Mouse (Mus musculus) retina, embryonic 14.5 days (tissue): Measurements from ENCODE around the gene Adgrf5.
A peak's percentile ranks its signal among the peaks of the same experiment; 100 is the strongest.

ENCODE experiments used
- DNase-seq: peaks from one replicate; pipeline ENCODE4 v3.0.0-alpha.2; 2015; ENCODE audit warnings: low spot score

Adgrf5 gene

DNA sequence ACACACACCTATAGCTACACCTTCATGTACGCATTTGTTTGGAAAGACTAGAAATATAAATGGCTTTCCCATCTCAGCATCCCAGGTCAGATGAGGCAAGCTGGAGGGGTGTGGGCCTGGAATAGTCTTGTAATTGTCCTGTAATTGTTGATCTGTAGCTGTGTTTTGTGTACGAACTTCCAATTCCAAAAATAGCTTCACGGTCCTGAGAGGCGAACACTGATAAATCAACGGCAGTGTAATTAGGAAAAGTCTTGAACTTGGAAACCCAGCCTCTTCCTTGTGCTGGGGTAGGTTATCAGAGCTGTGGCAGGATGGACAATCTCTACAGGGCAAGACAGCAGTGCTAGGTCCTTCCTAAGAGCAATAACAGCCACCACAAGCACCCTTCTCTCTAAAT is 18.5 kb downstream of the Adgrf5 start:
- DNase-seq = no peak

DNA sequence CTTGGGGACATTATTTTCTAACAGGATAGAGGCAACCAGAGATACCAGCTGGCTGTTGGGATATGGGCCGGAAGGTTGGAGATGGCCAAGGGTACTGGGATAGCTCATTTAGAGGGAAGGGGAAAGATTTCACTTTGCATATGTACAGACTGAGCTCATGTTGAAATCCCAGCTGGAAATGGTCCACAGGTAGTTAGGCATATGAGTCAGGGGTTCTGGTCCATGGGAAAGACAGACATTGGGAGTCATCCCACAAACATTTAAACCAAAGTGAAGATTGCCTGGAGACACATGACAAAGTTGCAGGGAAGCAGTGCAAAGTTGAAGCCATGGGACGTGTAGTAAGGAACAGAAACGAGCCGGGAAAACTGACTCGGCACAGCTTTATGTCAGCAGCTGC is 26.1 kb downstream of the Adgrf5 start:
- DNase-seq = no peak

DNA sequence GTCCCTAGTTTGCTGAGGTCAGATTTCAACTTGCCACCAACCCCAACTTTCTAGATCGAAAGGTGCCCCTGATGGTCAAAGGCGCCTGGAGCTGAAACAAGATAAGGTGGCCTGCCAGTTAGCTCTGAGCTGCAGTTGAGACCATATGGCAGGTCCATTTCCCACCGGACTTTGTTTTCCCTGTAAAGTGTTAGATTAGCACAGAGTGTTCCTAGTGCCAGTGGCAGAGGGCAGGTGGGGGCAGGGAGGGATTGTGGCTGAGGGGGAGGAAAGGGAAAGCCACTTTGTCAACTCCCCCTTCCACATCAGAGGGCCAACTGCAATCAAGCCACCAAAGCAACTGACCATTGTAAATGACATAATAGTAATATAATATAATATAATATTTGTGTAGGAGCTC is 26.9 kb downstream of the Adgrf5 start:
- no peak for DNase-seq

DNA sequence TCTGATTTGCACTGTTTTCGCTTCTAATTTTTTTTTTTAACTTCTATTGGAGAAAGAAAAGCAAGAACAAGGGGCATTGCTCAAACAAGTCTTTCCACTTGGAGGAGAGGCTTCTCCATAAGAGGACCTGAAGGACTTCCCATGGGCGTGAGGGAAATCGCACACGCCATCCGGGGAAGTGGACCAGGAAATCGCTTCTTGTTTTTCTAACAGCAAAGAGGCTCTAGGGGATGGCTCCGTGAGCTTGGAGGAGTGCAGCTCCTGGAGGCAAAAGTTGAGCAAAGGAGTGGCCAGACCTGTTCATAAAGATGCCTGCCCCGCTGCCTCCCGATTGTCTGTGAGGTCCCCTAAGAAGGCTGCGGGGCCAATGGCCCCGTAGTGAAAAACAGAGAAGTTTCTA is 29.0 kb downstream of the Adgrf5 start:
- DNase-seq = no peak

DNA sequence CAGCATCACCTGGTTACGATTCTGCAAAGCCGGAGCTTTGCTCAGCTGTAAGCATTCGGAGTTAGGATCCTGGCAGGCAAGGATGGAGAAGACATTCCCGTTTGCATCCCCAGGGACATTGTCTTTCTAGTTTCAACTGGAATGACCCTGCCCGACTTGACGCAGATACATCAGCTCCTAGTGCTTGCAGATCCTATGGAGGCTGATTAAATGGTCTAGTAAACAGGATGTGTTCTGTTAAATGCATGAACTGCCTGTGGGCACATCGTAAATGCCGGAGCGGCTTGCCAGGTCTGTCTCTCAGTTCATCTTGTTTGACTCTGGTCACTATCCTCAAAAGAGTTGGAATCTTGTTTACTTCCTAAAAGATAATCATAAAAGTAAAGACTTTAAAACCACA is 31.9 kb downstream of the Adgrf5 start:
- DNase-seq = no peak

DNA sequence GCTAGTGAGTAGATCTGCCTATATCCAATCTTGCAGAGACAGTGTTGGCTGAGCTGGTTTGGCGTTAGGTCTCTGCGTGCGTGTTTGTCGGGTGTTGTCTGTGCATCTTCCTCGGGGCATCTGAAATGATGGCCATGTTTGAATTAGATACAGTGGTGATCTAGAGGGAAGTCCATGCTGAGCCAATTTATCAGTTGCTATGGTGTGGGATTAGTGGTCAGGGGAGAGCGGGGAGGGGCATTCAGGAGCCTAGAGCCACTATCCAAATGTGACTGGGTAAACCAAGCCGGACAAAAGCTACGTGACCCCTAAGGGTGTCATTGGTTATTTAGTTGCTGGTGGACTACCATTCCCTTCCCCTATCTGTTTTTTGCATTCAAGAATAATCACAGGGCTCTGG is 33.4 kb downstream of the Adgrf5 start:
- DNase-seq = no peak

DNA sequence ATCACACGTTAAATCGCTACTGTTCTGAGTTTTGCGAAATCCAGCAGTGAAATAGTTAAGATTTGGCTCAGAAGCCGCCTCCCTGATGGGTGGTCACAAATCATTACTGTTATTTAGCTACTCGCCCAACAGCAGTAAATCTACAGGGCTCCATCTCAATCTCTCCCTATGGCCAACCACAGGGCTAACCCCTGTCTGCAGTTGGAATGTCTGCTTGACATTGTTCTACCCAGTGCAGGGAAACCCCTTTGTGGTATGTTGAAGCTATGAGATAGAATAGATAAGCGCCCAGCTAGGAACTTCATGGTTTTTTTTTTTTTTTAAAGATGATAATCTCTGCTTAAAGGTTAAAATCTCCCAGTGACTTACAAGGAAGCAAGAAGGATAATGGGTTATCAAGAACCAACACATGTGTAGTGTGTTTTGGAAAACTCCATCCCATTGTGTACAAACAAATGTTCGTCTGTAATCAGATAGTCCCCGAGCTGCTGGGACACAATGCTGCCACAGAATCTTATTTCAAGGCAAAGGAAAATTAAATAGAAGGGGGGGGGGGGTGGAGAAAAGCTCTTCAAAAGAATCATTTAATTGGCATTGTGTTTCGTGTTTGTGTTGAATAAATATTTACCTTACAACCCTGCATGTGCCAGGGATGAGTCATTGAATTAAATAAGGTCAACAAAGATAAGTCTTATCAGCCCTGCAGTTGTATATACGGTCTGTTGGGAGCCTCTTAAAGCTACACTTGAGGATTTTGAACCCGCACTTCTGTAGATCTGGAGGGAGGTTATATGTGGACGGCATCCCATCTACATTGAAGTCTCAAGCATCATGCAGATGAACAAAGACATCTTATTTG is 35.4 kb downstream of the Adgrf5 start:
- DNase-seq = no peak

DNA sequence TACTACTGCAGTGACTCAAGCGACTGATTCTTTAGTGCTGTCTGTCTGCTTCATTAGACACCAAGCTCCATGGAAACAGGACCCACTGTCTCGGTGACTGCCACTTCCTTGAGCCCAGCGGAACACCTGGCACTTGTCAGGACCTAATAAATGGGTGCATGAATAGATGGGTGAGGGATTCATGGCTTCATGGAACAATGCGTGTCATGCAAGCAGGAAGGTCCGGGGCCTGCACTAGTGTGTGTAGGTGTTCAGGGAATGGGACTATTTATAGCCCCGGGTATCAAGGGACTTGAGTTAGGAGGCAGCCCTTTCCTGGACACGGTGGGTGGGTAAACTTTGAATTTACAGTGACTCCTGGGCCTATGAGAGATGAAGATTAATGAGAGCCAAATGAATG is 38.4 kb downstream of the Adgrf5 start:
- no peak for DNase-seq

DNA sequence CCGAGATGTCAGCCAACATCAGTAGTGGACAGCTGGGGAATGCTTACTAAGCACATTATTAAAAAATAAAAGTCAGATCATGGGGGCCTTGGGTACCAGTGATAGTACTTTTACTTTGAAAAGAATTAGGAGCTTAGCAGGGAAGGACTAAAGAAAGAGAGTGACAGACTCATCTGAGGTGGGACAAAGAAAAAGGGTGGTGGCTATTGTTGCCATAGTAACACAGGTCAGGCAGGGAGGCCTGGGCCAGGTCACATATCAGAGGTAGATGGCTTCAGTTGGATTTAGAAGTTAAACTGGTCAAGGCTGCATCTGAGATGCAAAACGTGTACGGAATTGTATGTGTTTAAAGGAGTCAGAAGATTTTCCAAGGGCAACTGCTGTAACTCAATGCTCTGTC is 38.9 kb downstream of the Adgrf5 start:
- DNase-seq = no peak

DNA sequence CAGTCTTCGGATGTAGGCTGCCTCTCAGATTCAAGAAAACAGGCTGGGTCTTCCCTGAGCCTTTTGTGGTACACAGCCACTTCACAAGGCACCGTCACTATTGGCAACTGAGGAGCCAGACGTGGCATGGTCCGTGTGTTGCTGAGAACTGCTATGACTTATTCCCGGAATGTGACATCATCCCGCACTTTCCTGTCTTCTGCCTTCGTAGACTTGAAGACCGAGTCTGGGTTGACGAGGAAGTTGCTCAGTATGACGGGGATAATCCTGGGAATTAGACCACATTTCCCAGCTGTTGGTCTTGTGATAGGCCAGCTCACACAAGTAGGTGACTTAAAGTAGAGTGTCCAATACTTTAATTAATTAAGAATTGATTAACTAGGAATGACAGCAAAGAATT is 40.2 kb downstream of the Adgrf5 start:
- DNase-seq = peak; percentile 17

DNA sequence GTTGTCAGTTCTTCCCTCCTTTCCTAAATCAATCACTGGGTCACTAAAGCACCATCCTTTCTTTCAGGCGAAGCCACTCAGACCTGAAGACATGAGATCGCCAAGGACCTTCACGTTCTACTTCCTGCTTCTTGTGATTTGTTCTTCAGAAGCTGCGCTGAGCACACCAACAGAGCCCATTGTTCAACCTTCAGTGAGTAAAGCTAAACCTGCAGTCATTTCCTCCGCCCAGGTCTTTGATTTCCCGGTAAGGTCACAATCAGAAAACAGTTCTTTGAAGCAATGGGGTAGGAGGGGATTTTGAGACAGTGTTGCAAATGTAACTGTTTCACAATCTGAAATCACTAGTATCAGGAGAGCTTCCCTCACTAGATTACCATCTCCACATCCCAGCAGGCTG is 43.6 kb downstream of the Adgrf5 start:
- DNase-seq = no peak

DNA sequence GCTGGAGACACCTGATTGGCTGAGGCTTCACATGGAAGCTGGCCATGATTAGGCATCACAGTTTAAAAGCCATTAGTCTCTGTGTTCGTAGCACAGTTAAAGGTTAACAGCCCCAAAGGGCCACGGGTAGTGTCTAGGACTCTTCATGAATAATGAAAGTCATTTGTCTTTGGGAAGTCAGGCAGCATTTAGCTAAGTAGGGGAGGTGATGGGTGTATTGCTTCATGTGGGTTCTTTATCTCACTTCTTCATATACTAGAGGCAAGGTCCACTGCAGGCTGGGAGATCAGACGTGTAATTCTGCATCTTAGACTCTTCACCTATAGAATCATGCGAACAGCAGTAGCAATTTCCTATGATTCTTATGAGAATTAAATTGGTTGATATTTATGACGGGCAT is 44.2 kb downstream of the Adgrf5 start:
- no peak for DNase-seq

DNA sequence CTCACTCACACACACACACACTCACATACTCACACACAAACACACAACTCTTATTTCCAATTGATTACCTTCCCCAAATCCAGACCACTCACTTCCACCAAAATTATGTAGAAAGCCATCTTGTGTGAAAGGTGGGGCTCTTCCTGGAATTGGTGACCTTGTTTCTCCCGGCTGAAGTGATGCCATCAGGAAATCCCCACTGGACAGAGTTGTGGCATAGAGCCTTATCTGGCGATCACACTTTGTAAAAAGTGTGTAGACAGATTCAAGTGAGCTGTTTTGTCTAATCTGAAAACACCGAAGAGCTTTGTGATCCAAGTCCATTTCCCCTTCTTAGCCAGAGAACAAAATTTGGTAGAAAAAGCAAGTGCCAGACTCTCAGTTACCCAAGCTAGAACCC is 46.1 kb downstream of the Adgrf5 start:
- no peak for DNase-seq

DNA sequence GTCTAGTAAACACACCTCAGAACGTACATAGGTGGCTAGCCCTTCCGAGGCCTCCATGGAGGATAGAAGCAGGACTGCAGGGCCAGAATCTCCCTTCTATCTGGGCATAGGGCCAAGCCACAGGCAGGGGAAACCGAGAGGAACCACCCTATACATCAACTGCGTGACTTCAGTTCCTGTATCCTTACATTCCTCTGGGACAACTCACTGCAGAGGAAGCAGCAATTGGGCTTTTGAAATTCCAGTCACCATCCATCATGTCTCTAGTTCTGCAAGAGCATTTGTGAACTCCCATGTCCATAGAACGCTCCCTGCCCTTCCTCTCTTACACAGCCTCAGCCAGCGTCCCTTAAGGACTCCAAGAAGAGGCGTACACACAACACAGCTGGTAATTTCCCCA is 47.3 kb downstream of the Adgrf5 start:
- DNase-seq = no peak

DNA sequence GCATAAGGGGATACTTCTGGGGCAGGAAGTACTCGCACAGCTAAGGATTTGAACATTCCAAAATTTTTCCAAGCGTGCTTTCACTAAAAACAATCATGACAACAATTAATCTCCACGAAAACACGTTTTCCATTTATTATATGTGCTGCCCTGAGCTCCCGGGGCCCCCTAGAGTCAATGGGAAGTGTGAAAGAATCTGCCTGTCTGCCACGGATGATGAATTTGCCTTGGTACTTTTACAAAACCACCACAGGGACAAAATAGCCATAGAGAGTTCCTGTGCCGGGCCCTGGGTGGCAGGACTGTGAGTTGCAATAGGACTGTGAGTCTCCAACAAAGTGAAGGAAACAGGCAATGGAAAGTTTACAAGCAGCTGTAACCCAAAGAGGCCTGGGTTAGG is 52.9 kb downstream of the Adgrf5 start:
- no peak for DNase-seq

DNA sequence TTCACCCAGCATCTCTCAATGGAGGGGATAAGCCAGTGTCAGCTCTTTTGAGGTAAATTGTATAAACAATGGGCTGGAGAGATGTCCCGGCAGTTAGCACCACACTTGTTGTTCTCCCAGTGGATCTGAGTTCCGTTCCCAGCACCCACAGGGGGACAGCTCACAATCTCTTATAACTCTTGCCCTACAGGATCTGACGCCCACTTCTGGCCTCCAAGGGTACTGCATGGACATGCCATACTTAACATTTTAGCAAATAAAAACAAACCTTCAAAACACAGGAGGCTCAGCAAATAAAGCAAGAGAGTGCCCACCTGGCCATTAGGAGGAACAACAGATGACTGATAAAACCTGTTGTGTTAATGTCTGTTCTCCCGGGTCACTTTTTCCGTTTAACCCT is 59.0 kb downstream of the Adgrf5 start:
- DNase-seq = no peak

DNA sequence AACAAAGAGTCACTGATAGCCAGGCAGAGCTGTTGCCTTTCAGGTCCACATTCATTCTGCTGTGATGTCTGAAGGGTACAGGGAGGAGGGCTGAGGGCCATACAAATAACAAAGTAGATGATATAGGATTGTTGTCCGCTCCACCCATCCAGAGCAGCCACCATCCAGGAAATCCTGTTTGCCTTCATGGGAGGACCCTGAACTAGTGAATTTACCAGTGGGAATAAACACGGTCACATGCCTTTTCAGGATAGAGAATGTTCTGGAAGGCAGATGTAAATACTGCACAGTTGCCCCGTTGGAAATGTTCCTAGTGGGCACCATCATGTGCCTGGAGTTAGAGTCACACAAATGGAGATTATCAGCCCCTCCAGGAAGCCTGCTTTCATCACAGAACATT is 60.1 kb downstream of the Adgrf5 start:
- DNase-seq = no peak

DNA sequence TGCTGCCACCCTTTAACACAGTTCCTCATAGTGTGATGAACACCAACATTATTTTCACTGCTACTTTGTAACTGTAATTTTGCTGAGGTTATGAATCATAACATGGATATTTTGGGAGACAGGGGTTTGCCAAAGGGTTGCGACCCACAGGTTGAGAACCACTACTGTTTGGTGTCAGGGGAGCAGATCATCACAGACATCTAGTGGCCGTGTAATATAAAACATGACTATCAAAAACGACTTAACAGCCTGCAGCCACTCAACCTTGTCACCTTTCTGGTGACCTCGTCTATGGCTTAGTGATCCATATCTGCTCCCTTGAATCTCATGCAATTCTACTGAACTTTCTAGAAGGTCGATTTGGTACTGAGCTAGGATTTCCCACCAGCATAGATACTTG is 63.7 kb downstream of the Adgrf5 start:
- no peak for DNase-seq

DNA sequence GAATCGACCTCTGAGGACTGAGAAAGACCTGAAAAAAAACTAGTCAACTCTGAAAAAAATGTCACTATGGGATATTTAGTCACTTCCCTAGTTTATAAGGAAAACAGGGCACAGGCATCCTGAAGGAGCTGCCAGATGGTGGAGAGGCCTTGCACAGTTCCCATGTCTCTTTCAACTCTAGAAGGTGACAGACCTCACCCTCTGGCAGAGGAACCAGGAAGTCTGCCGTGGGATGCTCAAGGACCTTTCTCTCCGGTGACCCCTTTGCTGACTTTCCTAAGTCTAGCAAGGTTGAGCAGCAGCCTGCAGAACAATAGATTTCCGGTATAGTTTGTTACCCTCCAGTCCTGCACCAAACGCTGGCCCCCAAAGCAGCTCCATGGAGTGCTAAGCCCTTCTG is 71.4 kb downstream of the Adgrf5 start:
- DNase-seq = no peak

DNA sequence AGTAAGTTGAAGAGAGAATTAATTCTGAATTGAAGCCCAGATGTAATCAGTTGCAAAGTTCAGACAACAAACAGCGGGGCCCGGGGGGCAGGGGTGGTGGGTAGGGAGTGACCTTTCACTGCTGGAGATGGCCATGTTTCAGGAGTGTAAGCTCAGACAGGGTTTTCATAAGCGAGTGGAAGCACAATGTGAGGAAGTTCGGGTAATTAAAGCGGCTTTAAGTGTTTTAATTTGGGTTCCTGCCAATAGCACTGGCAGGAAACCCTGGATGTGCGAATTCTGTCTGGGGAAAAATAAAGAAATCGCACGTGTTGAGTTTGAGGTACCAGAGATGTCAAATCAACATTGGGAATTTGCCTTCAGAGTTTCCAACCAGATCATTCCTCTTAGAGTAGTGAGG is 74.2 kb downstream of the Adgrf5 start:
- no peak for DNase-seq

DNA sequence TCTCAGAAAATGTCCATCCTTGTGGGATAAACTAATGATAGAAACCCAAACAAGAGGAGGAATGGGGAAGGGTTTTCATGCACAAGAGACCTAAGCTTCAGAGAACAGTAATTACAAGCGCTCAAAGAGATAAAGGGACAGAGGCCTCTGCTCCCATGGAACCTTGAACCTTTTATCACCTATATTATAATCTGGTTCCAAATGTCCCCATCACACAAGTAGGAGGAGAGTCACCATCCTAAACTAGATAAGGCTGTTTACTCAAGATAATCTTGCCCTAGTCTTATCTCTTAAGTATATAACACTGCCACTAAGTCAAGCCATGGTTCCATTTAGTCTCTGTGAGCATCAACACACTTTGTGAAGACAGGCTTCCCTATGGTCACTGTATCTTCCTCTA is 91.0 kb downstream of the Adgrf5 start:
- no peak for DNase-seq

DNA sequence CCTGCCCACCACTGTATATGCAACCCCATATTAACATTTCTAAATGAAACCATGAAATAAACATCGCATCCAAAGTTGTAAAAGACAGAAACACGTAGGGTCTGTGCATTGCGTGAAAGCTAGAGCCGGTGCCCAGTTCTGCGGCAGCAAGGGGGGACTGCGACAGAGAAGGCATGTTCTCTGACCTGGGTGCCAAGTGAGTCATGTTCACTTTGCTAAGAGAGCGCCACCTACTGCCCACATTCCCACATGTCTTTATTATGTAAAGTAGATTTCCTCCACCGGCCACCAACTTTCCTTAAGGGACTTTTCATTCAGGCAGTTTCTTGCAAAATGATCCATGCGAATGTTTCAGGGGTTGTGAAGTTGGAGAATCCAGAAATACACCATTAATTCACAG is 98.3 kb downstream of the Adgrf5 start:
- DNase-seq = peak; percentile 91

DNA sequence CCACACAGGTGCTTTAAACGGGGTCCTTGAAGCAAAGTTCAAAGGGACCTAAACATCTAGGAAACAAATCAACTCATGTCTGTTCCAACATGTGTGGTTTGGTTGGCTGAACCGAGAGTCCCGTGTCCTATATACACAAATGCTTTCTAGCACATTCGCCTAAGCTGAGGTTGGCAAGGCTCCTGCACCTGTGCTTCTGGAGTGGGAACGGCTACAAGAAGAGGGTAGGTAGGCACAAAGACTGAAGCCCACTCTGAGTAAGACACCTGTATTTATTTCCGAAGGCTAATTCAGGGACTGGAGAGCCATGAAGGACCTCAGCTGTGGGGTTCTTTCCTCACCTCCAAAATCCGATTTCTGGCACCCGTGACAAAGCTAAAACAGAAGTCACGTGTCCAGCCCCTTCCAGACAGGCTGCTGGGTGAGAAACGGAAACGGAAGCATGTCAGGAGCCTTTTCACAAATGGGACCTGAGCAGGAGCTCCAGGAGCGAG is 99.5 kb downstream of the Adgrf5 start:
- no peak for DNase-seq
